Mouse (Mus musculus): Measurements from ENCODE around the gene Olfr584.

Olfr584 gene

DNA sequence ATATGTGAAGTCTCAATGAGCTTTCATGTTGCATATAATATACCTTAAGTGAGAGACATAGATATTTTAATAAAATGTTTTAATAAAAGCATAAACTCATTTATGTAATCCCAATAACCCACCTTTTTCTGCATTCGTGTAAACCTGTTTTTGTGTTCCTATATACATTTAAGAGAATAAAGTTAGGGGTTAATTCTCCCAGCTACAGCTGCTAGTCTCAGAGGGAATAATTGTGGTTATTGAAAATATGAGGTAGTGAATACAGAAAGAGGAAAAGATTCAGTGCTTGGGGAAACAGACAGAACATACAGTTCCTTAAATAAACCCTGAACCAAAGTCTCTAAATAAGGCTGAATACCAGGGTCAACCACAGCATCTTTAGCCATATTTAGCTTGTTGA lies at the start of gene Olfr584:
Gene Olfr584 (plus strand): TSS at position 301 of the 400 bp plus-strand sequence.
- DNase-seq = no peak

DNA sequence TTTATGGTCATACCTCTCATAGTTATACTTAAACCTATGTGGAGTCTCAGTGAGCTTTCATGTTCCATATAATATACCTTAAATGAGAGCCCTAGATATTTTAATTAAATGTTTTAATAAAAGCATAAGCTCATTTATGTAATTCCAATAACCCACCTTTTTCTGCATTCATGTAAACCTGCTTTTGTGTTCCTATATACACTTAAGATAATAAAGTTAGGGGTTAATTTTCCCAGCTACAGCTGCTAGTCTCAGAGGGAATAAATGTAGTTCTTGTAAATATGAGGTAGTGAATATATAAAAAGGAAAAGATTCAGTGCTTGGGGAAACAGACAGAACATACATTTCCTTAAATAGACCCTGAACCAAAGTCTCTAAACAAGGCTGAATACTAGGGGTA lies 44.0 kb upstream of the Olfr584 start, which contains the start of gene Olfr582:
Gene Olfr582 (plus strand): TSS at position 301 of the 400 bp plus-strand sequence.
- no peak for DNase-seq

DNA sequence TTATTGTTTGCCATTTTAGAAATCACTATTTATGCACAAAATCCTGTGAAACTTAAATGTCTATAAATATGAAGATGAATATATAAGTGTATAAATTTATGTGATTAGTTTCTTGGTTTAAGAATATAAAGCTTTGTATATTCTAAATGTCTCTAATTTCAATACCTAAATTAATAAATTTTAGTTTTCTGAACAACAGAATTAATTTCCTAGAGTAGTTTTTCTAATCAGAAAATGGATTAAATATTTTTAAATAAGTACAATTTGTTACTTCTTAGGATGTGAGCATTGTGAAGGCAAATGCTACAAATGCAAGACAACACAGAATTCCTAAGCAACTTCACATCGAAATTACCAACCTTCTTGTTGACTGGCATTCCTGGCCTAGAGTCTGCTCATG lies 30.7 kb upstream of the Olfr584 start, which contains the start of gene Olfr583:
Gene Olfr583 (plus strand): TSS at position 301 of the 400 bp plus-strand sequence.
- DNase-seq = no peak

DNA sequence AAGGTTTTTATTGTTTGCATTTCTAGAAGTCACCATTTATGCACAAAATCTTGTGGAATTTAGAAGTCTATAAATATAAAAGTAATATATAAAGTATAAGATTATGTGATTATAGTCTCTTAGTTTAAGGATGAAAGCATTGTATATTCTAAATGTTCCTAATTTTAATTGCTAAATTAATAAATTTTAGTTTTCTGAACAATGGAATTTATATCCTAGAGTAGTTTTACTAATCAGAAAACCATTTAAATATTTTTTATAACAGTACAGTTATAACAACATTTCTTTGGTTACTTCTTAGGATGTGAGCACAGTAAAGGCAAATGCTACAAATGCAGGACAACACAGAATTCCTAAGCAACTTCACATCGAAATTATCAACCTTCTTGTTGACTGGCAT lies 15.7 kb downstream of the Olfr584 start, which contains the start of gene Olfr585:
Gene Olfr585 (plus strand): TSS at position 301 of the 400 bp plus-strand sequence.
- DNase-seq = no peak

DNA sequence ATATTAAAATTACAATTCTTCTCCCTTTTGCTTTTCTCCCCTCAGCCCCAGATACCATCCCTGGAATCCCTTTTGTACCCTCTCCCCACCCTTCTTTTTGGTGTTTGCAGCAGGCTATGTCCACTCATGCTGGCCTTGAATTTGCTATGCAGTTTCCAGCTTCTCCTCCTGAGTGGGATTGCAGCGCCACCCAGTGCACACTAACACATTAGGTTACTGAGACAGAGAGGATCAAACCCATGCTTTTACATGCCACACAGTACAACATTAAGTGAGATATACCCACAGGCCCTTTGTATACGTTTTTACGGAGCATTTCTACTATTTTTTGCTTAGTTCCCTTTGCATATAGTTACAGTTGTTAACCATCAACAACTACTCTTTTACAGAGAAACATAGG lies 37.7 kb downstream of the Olfr584 start:
- no peak for DNase-seq

DNA sequence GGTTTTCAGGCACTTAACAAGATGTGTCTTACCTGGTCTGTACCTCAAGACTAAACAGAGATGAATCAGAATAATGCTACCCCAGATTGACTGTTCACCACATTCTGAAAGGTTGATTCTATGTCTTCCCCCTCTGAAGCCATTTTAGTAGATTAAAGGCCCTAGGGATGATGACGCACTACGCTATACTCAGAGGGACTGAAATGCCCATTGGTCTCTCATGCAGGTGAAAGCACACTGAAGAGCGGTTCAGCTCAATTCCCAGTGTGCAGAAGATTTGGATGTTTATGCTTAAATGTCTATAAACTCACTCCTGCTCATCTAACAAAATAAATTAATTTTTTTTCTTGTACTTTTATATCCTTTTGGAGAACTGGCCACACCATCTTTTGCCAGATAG lies 43.9 kb downstream of the Olfr584 start, which contains the start of gene Olfr586:
Gene Olfr586 (minus strand): TSS at position 101 of the 400 bp plus-strand sequence.
- DNase-seq = no peak

Measured in thymus, adult 18-20 months (tissue).